Mouse (Mus musculus): Measurements from ENCODE around the gene Gm379. TPM values are rescaled to one million over a fixed set of nuclear protein-coding genes. Genes with fewer than 3 reads are reported as not detected.

The Gm379 gene
- not detected in 2 replicates for polyA plus RNA-seq (2012; rRNA removed; ENCODE audit: low replicate concordance)

GRCm38 (mm10) chrX:108664885-108665284 lies at the start of gene Gm379:
TSS of gene Gm379 (minus strand) at chrX:108664891.

Other genes with a start within 250 kb of the Gm379 start
- 0.82 and 1.5 TPM in 2 replicates for gene Brwd3, start 169.5 kb upstream of the Gm379 start, polyA plus RNA-seq (2012; rRNA removed; ENCODE audit: low replicate concordance)

Measured in subcutaneous adipose tissue, adult 2 months (tissue).